Mouse (Mus musculus) ES-E14 (cell line): ENCODE data around the gene Vdac1. TPM values are rescaled to one million over a fixed set of nuclear protein-coding genes. Genes with fewer than 3 reads are reported as not detected.

Experiments used
- DNase-seq: peaks from one replicate; pipeline ENCODE4 v3.0.0-alpha.2; 2013; ENCODE audit warnings: low read depth, low spot score
- H3K27ac ChIP-seq: 2 replicates; pipeline ENCODE4 v1.5.1; 2012; ENCODE audit warnings: low read depth, mild to moderate bottlenecking, low read length, moderate library complexity, mixed read lengths; ENCODE audit not compliant: poor library complexity, insufficient read depth, severe bottlenecking
- H3K36me3 ChIP-seq: 2 replicates; pipeline ENCODE4 v1.6.1; 2012; ENCODE audit warnings: mild to moderate bottlenecking, low read length, moderate library complexity, mixed read lengths; ENCODE audit not compliant: control insufficient read depth, poor library complexity, insufficient read depth, severe bottlenecking
- H3K4me1 ChIP-seq, 2 experiments: fragments of 150-350 bp in 1 of 2; sonication (generic) in 1 of 2; 2 replicates each; pipeline ENCODE4 v1.6.1; 2012; ENCODE audit warnings: low read length in 2 of 2, mild to moderate bottlenecking in 1 of 2, mixed read lengths in 1 of 2; ENCODE audit not compliant: control insufficient read depth in 2 of 2, insufficient read depth in 2 of 2, poor library complexity in 1 of 2
- H3K4me3 ChIP-seq, 2 experiments: fragments of 150-350 bp in 1 of 2; sonication (generic) in 1 of 2; 2 replicates each; pipeline ENCODE4 v1.5.1; 2012; ENCODE audit warnings: low read length in 2 of 2, low read depth in 1 of 2, mild to moderate bottlenecking in 1 of 2, mixed read lengths in 1 of 2; ENCODE audit not compliant: insufficient read depth in 1 of 2, poor library complexity in 1 of 2, severe bottlenecking in 1 of 2
- H3K9ac ChIP-seq: 2 replicates; pipeline ENCODE4 v1.6.1; 2012; ENCODE audit warnings: low read depth, mild to moderate bottlenecking, low read length, mixed read lengths; ENCODE audit not compliant: poor library complexity, insufficient read depth, severe bottlenecking
- H3K9me3 ChIP-seq: fragments of 150-350 bp; sonication (generic); 2 replicates; pipeline ENCODE4 v1.6.1; 2012; ENCODE audit warnings: low read depth, mild to moderate bottlenecking, low read length; ENCODE audit not compliant: control insufficient read depth, insufficient read depth
- CHD2 ChIP-seq: IDR thresholded peaks from 2 replicates; pipeline ENCODE4 v1.6.1; 2014; ENCODE audit warnings: mild to moderate bottlenecking, low read depth, low read length, inconsistent platforms
- HCFC1 ChIP-seq: IDR thresholded peaks from 2 replicates; pipeline ENCODE4 v1.6.1; 2012; ENCODE audit warnings: low read length, inconsistent platforms, borderline replicate concordance; ENCODE audit not compliant: insufficient read depth
- MAFK ChIP-seq: IDR thresholded peaks from 2 replicates; pipeline ENCODE4 v1.6.1; 2014; ENCODE audit warnings: mild to moderate bottlenecking, low read depth, low read length, inconsistent platforms; ENCODE audit not compliant: insufficient read depth
- ZC3H11A ChIP-seq: IDR thresholded peaks from 2 replicates; pipeline ENCODE4 v1.6.1; 2012; ENCODE audit warnings: low read depth, mild to moderate bottlenecking, inconsistent platforms, low read length, borderline replicate concordance
- ZNF384 ChIP-seq: IDR thresholded peaks from 2 replicates; pipeline ENCODE4 v1.6.1; 2012; ENCODE audit warnings: low read depth, low read length, inconsistent platforms
- in situ Hi-C, 2 experiments: fragments of 600-800 bp; cut with MboI; formaldehyde crosslinking; loops; one replicate each; pipeline ENCODE4 v1.15.1; 2025; ENCODE audit warnings: low sequenced_read_pairs in 2 of 2, inconsistent platforms in 1 of 2; ENCODE audit not compliant: unreplicated experiment in 2 of 2
- total RNA-seq: library from RNA; depleted of rRNA; stranded (reverse); fragments of 300-350 nt; gene quantifications from 2 replicates; pipeline ENCODE4 v1.2.3, GENCODE M21; 2012; rRNA removed

The Vdac1 gene
- total RNA-seq, 1 experiment, result 268 TPM

DNA sequence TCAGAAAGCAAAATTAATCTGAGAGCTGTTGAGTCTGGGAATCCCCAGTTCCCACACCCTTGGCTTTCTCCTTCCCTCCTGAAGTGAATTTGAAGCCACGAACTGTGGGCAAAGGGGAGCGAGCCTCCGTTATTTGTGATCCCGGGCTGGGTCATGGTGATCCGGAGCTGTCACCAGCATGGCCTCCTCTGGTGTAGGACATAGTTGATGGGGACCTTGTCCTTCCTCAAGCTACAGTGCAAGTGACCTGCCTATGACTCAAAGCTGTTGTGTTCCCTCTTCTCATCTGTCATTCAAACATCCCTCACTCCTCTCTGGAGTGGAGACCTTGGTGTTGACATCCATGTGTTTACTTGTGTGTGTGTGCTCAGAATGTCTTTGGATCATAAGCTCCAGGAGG, 74.8 kb downstream of the Vdac1 start:
- no peak for DNase-seq
- Histone ChIP-seq H3K9ac (no peak overlapping the region), H3K27ac (no peak overlapping the region), H3K4me1 (peaks cover 3 to 4% of the 10 kb centered on the region in 2 experiments; a peak in 2 of 4 replicates), H3K9me3 (no peaks in the 10 kb centered on the region), H3K4me3 (no peak overlapping the region), H3K36me3 (no peaks in the 10 kb centered on the region)
- TF ChIP-seq MAFK (no peak), CHD2 (no peak), ZNF384 (no peak)
- in situ Hi-C loops, result no loop called here

DNA sequence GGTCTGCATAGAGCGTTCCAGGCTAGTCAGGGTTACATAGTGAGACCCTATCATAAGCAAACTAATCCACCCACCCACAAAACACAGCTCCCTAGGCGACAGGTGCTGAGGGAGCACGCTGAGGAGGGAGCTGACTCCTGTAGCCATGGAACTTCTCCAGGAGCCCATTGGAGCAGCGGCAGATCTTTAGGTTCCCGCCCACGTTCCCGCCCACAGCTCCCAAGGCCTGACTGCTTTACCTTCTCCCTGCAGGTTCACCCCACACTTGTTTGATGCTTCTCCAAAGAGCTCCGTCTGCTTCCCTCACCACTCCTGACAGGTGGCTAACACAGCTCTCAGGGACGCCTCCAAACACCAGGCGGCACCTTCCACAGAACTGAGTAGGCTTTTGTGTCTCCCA, 76.5 kb downstream of the Vdac1 start:
- Histone ChIP-seq H3K4me1 (peaks cover 3 to 4% of the 10 kb centered on the region in 2 experiments; a peak in 2 of 4 replicates), H3K27ac (no peak overlapping the region), H3K36me3 (no peaks in the 10 kb centered on the region), H3K9ac (no peak overlapping the region), H3K4me3 (peak overlapping the region in 1 of 2 experiments; percentile 28; a peak in 1 of 4 replicates), H3K9me3 (no peaks in the 10 kb centered on the region)
- DNase-seq, result peak; percentile 51
- in situ Hi-C loops, result no loop called here
- no peak for TF ChIP-seq HCFC1
- TF ChIP-seq ZC3H11A, result no peak
- TF ChIP-seq ZNF384, result no peak
- TF ChIP-seq CHD2, result no peak
- no peak for TF ChIP-seq MAFK

Other genes with a start within 250 kb of the Vdac1 start
- gene Olfr1373, start 215.3 kb upstream of the Vdac1 start, total RNA-seq, result not detected in 2 replicates
- gene Olfr1371, start 146.9 kb upstream of the Vdac1 start, total RNA-seq, result not detected in 2 replicates
- 204 and 317 TPM in 2 replicates for gene Skp1a, start 128.9 kb upstream of the Vdac1 start, total RNA-seq
- gene Tcf7, start 77.8 kb upstream of the Vdac1 start, total RNA-seq, result 8.1 and 8.4 TPM in 2 replicates
- 54.7 and 55.0 TPM in 2 replicates for gene 9530068E07Rik, start 35.6 kb downstream of the Vdac1 start, total RNA-seq